Mouse (Mus musculus) hindbrain, postnatal 0 days (tissue): Measurements from ENCODE around the gene Aldh9a1. TPM values are rescaled to one million over a fixed set of nuclear protein-coding genes. Genes with fewer than 3 reads are reported as not detected.

Experiments
- ATAC-seq: fragments of 200-750 bp; cut with Nextera tagmentation; 2 replicates; pipeline ENCODE4 v1.8.0; 2017; ENCODE audit warnings: mild to moderate bottlenecking, moderate TSS enrichment, moderate library complexity
- DNase-seq: peaks from one replicate; pipeline ENCODE4 v3.0.0-alpha.2; 2015; ENCODE audit warnings: low spot score
- H3K27ac ChIP-seq: fragments of 300-500 bp; sonication (generic); 2 replicates; pipeline ENCODE4 v1.5.1; 2014; ENCODE audit warnings: mild to moderate bottlenecking
- H3K27me3 ChIP-seq: fragments of 300-500 bp; sonication (generic); 2 replicates; pipeline ENCODE4 v1.6.1; 2014; ENCODE audit warnings: low read length, mixed read lengths; ENCODE audit not compliant: insufficient read depth
- H3K36me3 ChIP-seq: fragments of 300-500 bp; sonication (generic); 2 replicates; pipeline ENCODE4 v1.6.1; 2014; ENCODE audit warnings: low read length, mixed read lengths; ENCODE audit not compliant: insufficient read depth
- H3K4me1 ChIP-seq: fragments of 300-500 bp; sonication (generic); 2 replicates; pipeline ENCODE4 v1.6.1; 2014; ENCODE audit warnings: antibody characterized with exemption, low read length, mixed read lengths; ENCODE audit not compliant: insufficient read depth
- H3K4me2 ChIP-seq: fragments of 300-500 bp; sonication (generic); 2 replicates; pipeline ENCODE4 v1.6.1; 2014; ENCODE audit warnings: low read depth, mild to moderate bottlenecking, low read length, moderate library complexity, mixed read lengths
- H3K4me3 ChIP-seq: fragments of 300-500 bp; sonication (generic); 2 replicates; pipeline ENCODE4 v1.5.1; 2014; ENCODE audit warnings: low read length
- H3K9ac ChIP-seq: fragments of 300-500 bp; sonication (generic); replicated peaks from 2 replicates; pipeline ENCODE4 v1.6.1; 2014; ENCODE audit warnings: mild to moderate bottlenecking, low read length, moderate library complexity, mixed read lengths
- H3K9me3 ChIP-seq: fragments of 300-500 bp; sonication (generic); 2 replicates; pipeline ENCODE4 v1.6.1; 2016; ENCODE audit warnings: low read length, mixed read lengths
- CTCF ChIP-seq: IDR thresholded peaks from 2 replicates; pipeline ENCODE4 v1.5.1; 2016; ENCODE audit warnings: antibody characterized with exemption, control low read depth, low read depth
- WGBS: fragments of 180-500 bp; shearing (Covaris S2); extraction: QIAGEN DNeasy Blood & Tissue Kit; methylation state at CpG from one replicate; pipeline ENCODE4 v1.1.7; 2014; 5-methylcytosine and 5-hydroxymethylcytosine counted together
- polyA plus RNA-seq: library from polyadenylated mRNA; unstranded; fragments of >200 nt; fragmentation: Nextera tagmentation; extraction: Ambion mirVana; gene quantifications from 2 replicates; pipeline ENCODE4 v1.2.1, GENCODE M21; 2015
- total RNA-seq: library from RNA; depleted of rRNA; stranded (reverse); fragments of >200 nt; gene quantifications from 2 replicates; pipeline ENCODE4 v1.2.3, GENCODE M21; 2014

Aldh9a1 gene
- total and polyA plus RNA-seq, 2 experiments from 2014 or later, result 11.6 to 44.2 TPM

GRCm38 (mm10) chr1:167374942-167375341, 25.2 kb downstream of the Aldh9a1 start:
- ATAC-seq, result no peak
- no peak for TF ChIP-seq CTCF

GRCm38 (mm10) chr1:167378019-167378418, 28.2 kb downstream of the Aldh9a1 start:
- Histone ChIP-seq H3K4me1 (no peaks in the 10 kb centered on the region), H3K4me2 (no peak overlapping the region), H3K9ac (no peak overlapping the region), H3K36me3 (peaks cover 5% of the 10 kb centered on the region; the same call in 1 of the 2 replicates), H3K27ac (no peak overlapping the region), H3K9me3 (no peaks in the 10 kb centered on the region), H3K4me3 (no peak overlapping the region), H3K27me3 (no peaks in the 10 kb centered on the region)
- no peak for DNase-seq
- TF ChIP-seq CTCF, result no peak
- 65% methylated on average over 6 of the region's 6 CpGs for WGBS
- no peak for ATAC-seq

More at GRCm38 (mm10) chr1:167374942-167375341, 25.2 kb downstream of the Aldh9a1 start:
- H3K9me3 ChIP-seq, result no peaks in the 10 kb centered on the region
- 66% methylated on average over 2 of the region's 2 CpGs for WGBS
- no peak overlapping the region for H3K4me2 ChIP-seq
- peaks cover 10% of the 10 kb centered on the region; the same call in 1 of the 2 replicates for H3K36me3 ChIP-seq
- H3K27ac ChIP-seq, result no peak overlapping the region
- H3K4me3 ChIP-seq, result no peak overlapping the region
- H3K9ac ChIP-seq, result no peak overlapping the region
- DNase-seq, result no peak
- H3K4me1 ChIP-seq, result no peaks in the 10 kb centered on the region
- H3K27me3 ChIP-seq, result no peaks in the 10 kb centered on the region

DNA sequence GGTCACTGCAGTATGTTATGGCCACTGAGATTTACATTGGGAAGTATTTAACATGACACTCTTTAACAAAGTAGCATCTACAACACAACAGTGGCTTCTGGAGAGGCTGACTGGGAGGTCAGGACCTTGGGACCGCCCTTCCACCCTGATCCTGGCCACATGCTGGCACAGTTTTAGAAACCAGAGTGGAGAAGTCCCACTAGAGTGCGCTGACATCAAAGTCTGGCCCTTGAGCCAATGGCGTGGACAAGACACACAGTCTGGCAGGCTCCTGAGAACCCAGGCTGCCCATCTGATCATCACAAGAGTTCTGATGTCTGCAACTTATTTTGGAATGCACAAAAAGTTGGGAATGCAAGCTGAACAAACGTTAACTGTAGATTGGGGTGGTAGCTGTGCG, 30.0 kb downstream of the Aldh9a1 start:
- Histone ChIP-seq H3K27me3 (no peaks in the 10 kb centered on the region), H3K4me3 (no peak overlapping the region), H3K9ac (no peak overlapping the region), H3K9me3 (no peaks in the 10 kb centered on the region), H3K27ac (no peak overlapping the region), H3K4me2 (no peak overlapping the region), H3K36me3 (peaks cover 5% of the 10 kb centered on the region; the same call in 1 of the 2 replicates), H3K4me1 (no peaks in the 10 kb centered on the region)
- ATAC-seq, result no peak
- WGBS, result 64% methylated on average over 5 of the region's 5 CpGs
- no peak for TF ChIP-seq CTCF
- no peak for DNase-seq

DNA sequence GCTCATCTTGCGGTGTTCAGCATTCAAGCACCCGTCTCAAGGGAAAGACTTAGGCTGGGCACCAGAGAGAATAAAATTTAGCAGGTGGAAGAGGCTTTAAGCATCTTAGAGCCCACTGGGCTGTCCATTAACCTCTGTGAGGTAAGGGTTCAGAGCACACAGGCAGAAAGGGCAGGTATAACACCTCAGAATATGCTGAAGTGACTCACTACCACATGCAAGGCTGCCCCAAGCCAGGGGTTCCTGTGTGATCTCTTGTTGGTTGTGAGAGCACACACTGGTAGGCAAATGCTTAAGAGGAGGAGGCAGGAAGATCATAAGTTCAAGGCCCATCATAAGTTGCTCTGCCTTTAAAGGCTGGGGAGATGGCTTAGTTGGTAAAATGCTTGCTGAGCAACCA, 30.4 kb downstream of the Aldh9a1 start:
- no peak for DNase-seq
- Histone ChIP-seq H3K9me3 (no peaks in the 10 kb centered on the region), H3K4me3 (no peak overlapping the region), H3K4me1 (no peaks in the 10 kb centered on the region), H3K36me3 (peaks cover 5% of the 10 kb centered on the region; the same call in 1 of the 2 replicates), H3K27me3 (no peaks in the 10 kb centered on the region), H3K4me2 (no peak overlapping the region), H3K9ac (no peak overlapping the region), H3K27ac (no peak overlapping the region)
- no peak for ATAC-seq
- WGBS, result 82% methylated on average over 2 of the region's 2 CpGs
- no peak for TF ChIP-seq CTCF

DNA sequence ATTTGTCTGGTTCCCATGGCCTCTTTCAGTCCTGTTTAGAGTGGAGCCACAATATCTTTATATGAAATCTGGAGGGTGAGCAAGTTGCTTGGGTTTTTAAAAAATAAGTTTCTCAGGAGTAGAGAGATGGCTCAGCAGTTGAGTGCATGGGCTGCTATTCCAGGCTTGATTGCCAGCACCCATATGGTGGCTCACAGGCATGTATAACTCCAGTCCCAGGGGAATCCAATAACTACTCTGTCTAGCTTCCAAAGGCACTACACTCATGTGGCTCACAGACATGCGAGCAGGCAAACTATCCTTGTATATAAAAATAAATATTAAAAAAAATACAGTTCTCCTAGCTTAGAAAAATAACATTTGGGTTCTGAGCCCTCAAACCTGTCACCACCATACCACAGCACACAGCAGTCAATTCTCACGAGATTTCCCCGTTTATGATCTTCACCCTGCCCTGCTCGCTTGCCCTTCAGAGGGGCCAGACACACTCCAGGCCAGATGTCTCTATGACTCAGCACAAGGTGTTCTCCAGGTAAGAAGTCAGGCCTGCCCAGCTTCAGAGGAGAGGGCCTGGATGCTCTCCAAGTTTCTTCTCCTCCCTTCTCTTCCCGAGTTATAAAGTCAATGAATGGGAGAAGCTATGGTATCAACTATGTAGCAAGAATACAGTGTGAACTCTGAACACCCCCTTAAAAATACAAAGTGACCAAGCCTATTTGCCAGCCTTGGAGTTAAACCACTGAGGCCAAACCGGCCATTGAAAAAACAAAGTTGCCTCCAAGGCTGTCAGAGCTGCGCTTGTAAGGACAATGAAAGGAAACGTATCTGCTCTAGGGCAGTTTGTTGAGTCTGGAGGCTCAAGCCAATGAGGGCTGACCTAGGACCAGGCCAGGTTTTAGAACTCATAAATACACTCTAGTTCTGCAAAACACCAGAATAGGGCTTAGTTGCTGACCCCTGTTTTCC, 31.5 kb downstream of the Aldh9a1 start:
- DNase-seq (no peak), ATAC-seq (no peak)
- 83% methylated on average over 8 of the region's 8 CpGs for WGBS
- no peak overlapping the region for H3K9ac ChIP-seq
- no peaks in the 10 kb centered on the region for H3K27me3 ChIP-seq
- H3K4me1 ChIP-seq, result no peaks in the 10 kb centered on the region
- no peak for TF ChIP-seq CTCF
- H3K36me3 ChIP-seq, result peaks cover 3% of the 10 kb centered on the region; the same call in 1 of the 2 replicates
- H3K27ac ChIP-seq, result no peak overlapping the region
- H3K9me3 ChIP-seq, result no peaks in the 10 kb centered on the region
- H3K4me3 ChIP-seq, result no peak overlapping the region
- no peak overlapping the region for H3K4me2 ChIP-seq

DNA sequence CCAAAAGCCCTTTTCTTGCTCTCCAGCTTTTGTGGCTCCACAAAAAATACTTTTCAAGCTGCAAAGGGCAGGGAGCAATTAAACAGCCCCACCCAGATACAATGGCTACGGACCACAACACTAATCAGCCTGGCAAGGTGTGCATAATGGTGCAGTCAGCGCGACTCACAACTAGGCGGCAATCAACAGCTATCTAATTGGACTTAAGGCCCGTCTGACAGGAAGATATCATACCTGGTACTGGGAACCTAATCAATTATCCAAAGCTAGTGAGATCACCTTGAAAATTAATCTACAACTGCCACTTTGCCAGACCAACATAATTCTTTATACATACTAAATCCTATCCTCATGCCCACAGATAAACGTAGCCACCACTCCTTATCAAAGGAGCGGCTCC, 32.5 kb downstream of the Aldh9a1 start:
- Histone ChIP-seq H3K4me1 (no peaks in the 10 kb centered on the region), H3K36me3 (no peaks in the 10 kb centered on the region), H3K27ac (no peak overlapping the region), H3K9me3 (no peaks in the 10 kb centered on the region), H3K9ac (no peak overlapping the region), H3K4me2 (no peak overlapping the region), H3K27me3 (no peaks in the 10 kb centered on the region), H3K4me3 (no peak overlapping the region)
- DNase-seq (no peak), ATAC-seq (no peak)
- 89% methylated on average over 7 of the region's 7 CpGs for WGBS
- TF ChIP-seq CTCF, result no peak

DNA sequence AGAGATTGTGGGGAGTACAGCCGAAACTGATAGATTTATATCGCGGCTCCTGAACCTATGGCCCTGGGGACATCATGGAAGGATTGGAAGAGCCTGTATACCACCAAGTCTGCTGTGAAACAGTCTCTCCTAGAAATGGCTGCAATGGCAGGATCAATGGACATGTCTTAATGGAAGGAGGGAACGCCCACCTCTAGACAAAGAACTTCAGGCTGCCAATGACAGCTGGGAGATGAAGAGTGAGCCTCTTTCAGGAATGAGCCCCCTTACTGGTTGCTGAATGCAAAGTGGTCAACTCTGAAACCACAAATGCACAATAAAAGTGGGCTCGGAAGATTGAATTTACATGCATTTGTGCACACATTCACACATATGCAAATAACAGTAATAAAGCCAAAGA, 33.0 kb downstream of the Aldh9a1 start:
- 71% methylated on average over 5 of the region's 5 CpGs for WGBS
- TF ChIP-seq CTCF, result no peak

More for the DNA sequence above, 33.0 kb downstream of the Aldh9a1 start:
- H3K4me3 ChIP-seq, result no peak overlapping the region
- no peak overlapping the region for H3K9ac ChIP-seq
- no peak overlapping the region for H3K27ac ChIP-seq
- no peak for ATAC-seq
- no peaks in the 10 kb centered on the region for H3K36me3 ChIP-seq
- no peaks in the 10 kb centered on the region for H3K4me1 ChIP-seq
- no peaks in the 10 kb centered on the region for H3K27me3 ChIP-seq
- DNase-seq, result no peak
- no peak overlapping the region for H3K4me2 ChIP-seq
- H3K9me3 ChIP-seq, result no peaks in the 10 kb centered on the region
